In the genomic region with DNA sequence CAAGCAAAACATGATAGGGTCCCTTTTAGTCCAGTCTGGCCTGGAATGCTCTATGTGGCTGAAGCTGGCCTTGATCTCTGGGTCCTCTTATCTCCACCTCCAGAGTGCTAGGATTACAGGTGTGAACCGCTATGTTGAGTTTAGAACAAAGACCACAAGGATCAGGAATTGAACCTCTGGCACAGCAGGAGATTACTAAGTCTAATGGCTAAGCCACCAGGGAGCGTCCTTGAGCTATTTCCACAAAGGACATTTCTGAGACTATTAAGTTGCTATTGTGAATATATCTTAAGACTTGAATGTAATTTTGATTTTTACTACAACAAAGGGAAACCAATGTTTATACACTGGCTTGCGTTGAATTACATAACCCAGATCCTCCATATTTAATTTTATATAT, we compare ENCODE assay signal across 9 mouse cellular contexts. TPM values are rescaled to one million over a fixed set of nuclear protein-coding genes. Genes with fewer than 3 reads are reported as not detected.
DNase-seq lines count a peak whose midpoint lies in the region; ATAC-seq lines count a peak whose summit lies in the region.
"Had no signal": no experiment of that assay in that cellular context is flagged by ENCODE, and none has a peak within 500 bp of the region (broad histone marks: within the 10 kb centered on the region; RNA-seq: fewer than 3 reads in every experiment).

No protein-coding gene starts in this region.

- ATAC-seq in embryonic facial prominence, embryonic 14.5 days (ENCODE audit: low read depth) = no peak
- ATAC-seq in frontal cortex, adult (ENCODE audit: low TSS enrichment) = no peak

- peak; percentile 48 for DNase-seq in gastrocnemius, adult 18-20 months (ENCODE audit: low spot score)
- DNase-seq in gastrocnemius, postnatal 25 days = no peak
- peak; percentile 33 to 35 for DNase-seq in right cerebral cortex, adult 2 months (ENCODE audit: low spot score in 2 of 2)
- DNase-seq in right cerebral cortex, postnatal 25 days = no peak
- peak; percentile 22 for DNase-seq in embryonic facial prominence, embryonic 14.5 days (ENCODE audit: low spot score)
- DNase-seq in lung, postnatal 10 days = peak; percentile 67
- no peak for DNase-seq in cerebellum, adult 18-20 months

- no peak overlapping the region for H3K9ac ChIP-seq in embryonic facial prominence, embryonic 14.5 days (ENCODE audit: low read depth, low read length)

- no peaks in the 10 kb centered on the region for H3K4me1 ChIP-seq in embryonic facial prominence, embryonic 14.5 days (ENCODE audit: control insufficient read depth, insufficient read depth, low read length)

- WGBS in embryonic facial prominence, embryonic 14.5 days = 59% methylated on average over 3 of the region's 3 CpGs

- H3K4me2 ChIP-seq in embryonic facial prominence, embryonic 14.5 days (ENCODE audit: low read depth, low read length) = no peak overlapping the region

- H3K4me3 ChIP-seq in embryonic facial prominence, embryonic 14.5 days (ENCODE audit: low read depth, low read length) = no peak overlapping the region

- H3K9me3 ChIP-seq in embryonic facial prominence, embryonic 14.5 days (ENCODE audit: control insufficient read depth, low read length) = no peaks in the 10 kb centered on the region

- H3K27ac ChIP-seq in embryonic facial prominence, embryonic 14.5 days (replicated peaks; ENCODE audit: low read depth, low read length) = no peak overlapping the region

- H3K36me3 ChIP-seq in embryonic facial prominence, embryonic 14.5 days (ENCODE audit: control insufficient read depth, insufficient read depth, low read length) = no peaks in the 10 kb centered on the region
- H3K36me3 ChIP-seq: G1E had no signal

- H3K27me3 ChIP-seq in embryonic facial prominence, embryonic 14.5 days (replicated peaks; ENCODE audit: control insufficient read depth, insufficient read depth, low read length) = no peaks in the 10 kb centered on the region

RNA-seq across cellular contexts. Expression of gene Tmem273, which starts 13.0 kb away (rescaled TPM):
- not detected for total RNA-seq in gastrocnemius, adult 18-20 months (2021)
- total RNA-seq in gastrocnemius, postnatal 25 days (2021) = not detected
- polyA plus RNA-seq in embryonic facial prominence, embryonic 14.5 days (2014; fragmentation: Nextera tagmentation; extraction: Ambion mirVana) = 1.6 and 2.7 TPM in 2 replicates
- total RNA-seq: G1E had no signal
- polyA plus RNA-seq: G1E had no signal

Comparison
In these comparisons a context has a peak if more than half of its experiments do, and no peak if none do; other contexts are left out.
1. DNase-seq: peak in gastrocnemius, adult 18-20 months (single experiment), right cerebral cortex, adult 2 months (2 of 2), embryonic facial prominence, embryonic 14.5 days (single experiment) and lung, postnatal 10 days (single experiment); none in gastrocnemius, postnatal 25 days (single experiment), right cerebral cortex, postnatal 25 days (single experiment) and cerebellum, adult 18-20 months (0 of 2).